Mouse (Mus musculus) yolk sac, embryonic 10.5 days (tissue): Measurements from ENCODE around the gene Slc5a4a.
A peak's percentile ranks its signal among the peaks of the same experiment; 100 is the strongest.

Source experiments
- DNase-seq: peaks from one replicate; pipeline ENCODE4 v3.0.0-alpha.2; 2017; ENCODE audit warnings: low spot score

The Slc5a4a gene

GRCm38 (mm10) chr10:76147278-76147677 is at the start of gene Slc5a4a:
Gene Slc5a4a (plus strand): TSS chr10:76147451.
- peak; percentile 30 for DNase-seq

- DNase-seq: peak; percentile 50
These were observed 36.4 kb upstream of the Slc5a4a start, which contains the start of gene Slc5a4b for GRCm38 (mm10) chr10:76110861-76111260. Gene Slc5a4b (minus strand): TSS chr10:76110961.

DNA sequence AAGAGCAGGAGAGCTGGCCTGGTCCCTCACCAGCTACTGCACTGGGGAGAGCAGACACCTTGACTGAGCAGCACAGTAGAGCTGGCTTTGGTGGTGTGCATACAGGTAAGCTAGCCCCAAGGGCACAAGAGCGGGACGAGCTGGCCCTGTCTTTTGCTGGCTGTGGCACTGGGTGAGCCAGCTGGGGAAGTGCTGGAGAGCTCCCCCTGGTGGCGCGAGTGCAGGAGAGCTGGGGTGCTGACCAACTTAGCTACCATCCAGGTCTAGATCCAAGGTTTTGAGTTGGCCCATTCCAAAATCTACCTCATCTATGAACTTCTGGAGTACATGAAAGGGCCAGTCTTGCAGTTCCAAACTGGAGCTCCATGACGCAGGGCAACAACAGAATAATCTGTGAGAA is 29.3 kb upstream of the Slc5a4a start:
- peak; percentile 42 for DNase-seq

DNA sequence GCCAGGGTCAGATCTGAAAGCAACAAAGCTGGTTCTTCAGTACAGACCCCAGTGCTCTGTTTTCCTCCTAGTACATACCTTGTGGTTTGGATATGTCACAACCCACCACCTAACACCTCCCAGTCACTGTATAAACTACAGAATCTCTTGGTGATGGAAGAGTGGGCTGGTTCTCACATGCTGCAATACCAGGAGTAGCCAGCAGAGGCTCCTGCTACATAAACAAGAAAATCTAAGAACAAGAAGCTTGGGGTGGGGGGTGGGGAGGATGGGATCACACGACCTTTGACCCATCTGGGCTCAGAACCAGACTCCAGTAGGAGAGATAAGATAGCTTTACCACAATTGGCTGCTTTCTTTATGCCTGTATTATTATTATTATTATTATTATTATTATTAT is 28.5 kb upstream of the Slc5a4a start:
- no peak for DNase-seq

GRCm38 (mm10) chr10:76120124-76120711 is 27.0 kb upstream of the Slc5a4a start:
- no peak for DNase-seq

DNA sequence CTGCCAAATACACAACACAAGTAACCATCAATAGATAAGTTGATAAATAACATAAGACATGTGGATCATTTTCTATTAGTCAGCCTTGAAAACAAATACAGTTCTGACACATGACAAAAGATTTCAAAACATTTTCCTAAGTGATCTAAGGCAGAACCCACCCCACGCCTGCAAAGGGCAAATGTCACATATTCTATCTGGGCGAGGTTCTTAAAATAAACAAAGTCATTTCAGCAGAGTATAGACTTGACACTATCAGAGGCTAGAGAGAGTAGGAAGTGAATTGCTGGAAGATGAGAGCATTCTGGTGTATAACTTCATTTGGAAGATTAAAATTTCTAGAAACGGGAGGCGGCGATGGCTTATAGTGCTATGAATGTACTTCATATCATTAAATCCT is 25.8 kb upstream of the Slc5a4a start:
- peak; percentile 22 for DNase-seq

- no peak for DNase-seq
These were observed 14.7 kb upstream of the Slc5a4a start for GRCm38 (mm10) chr10:76132506-76132905.

DNA sequence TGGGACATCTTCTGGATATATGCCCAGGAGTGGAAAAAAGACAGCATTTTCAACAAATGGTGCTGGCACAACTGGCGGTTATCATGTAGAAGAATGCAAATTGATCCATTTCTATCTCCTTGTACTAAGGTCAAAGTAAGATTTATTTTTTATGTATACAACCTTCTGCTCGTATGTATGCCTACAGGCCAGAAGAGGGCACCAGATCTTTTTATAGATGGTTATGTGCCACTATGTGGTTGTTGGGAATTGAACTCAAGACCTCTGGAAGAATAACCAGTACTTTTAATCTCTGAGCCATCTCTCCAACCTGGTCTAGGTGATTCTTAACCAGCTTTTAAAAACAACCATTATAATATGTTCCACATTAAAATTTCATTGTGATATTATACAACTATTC is 10.9 kb upstream of the Slc5a4a start:
- DNase-seq: no peak

DNA sequence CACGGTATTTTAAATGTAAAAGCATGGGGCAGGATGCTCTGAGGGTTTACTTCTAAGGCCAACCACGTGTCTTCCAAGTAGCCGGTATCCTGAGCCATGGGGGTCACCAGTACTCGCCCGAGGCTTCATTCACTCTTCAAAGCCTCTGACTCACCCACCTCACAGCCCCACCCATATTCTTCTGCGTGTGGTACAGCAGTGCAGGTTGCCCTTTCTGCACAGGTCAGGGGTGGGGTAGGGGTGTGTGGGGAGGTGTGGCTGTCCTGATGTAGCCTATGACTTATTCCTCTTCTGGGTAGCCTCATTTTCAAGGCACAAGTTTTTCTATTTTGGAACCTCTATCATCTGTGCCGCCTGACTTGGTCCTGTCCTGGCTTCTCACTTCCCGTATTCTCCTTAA is 405 bp upstream of the Slc5a4a start:
- DNase-seq: no peak

- DNase-seq: no peak
These were observed 8.7 kb downstream of the Slc5a4a start for GRCm38 (mm10) chr10:76155911-76156310.

DNA sequence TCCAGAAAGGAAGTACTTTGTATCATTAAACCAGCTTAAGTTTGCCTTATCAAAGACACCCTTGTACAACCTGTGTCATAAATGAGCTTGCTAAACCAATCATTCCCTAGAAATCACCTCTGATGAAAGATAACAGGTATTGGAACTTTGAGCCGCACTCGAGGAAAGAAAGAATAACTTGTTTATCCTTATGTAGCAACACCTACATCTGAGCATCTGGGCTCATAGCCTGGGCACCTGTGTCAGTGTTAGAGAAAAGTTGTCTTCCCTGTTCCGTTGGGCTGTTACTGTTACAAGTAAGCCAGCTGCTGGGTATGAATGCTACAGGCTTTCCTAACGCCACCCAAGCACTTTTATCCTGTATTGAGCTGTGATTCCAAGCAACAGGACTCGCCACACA is 10.3 kb downstream of the Slc5a4a start:
- no peak for DNase-seq

GRCm38 (mm10) chr10:76158009-76158408 is 10.8 kb downstream of the Slc5a4a start:
- no peak for DNase-seq

GRCm38 (mm10) chr10:76174899-76175298 is 27.6 kb downstream of the Slc5a4a start:
- no peak for DNase-seq

GRCm38 (mm10) chr10:76185216-76185615 is 38.0 kb downstream of the Slc5a4a start:
- no peak for DNase-seq

- DNase-seq: no peak
These were observed 40.8 kb downstream of the Slc5a4a start for GRCm38 (mm10) chr10:76188010-76188409.

DNA sequence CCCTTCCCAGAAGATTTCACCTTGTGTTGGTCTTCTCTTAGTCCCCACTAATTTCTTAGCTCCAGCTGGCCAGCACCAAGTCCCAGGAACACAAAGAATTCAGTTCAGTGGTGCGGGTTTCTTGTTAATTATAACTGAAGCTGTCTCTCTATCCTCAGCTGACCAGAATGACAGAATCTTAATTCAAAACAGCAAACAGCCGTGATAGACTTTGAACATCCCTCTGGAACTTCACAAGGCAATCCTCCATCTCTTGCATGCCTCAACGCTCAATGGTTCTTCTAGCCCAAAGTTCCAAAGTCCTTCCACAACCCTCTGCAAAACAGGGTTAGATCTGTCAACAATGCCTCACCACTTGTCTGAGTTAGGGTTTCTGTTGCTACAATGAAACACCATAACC is 54.2 kb downstream of the Slc5a4a start:
- DNase-seq: no peak

DNA sequence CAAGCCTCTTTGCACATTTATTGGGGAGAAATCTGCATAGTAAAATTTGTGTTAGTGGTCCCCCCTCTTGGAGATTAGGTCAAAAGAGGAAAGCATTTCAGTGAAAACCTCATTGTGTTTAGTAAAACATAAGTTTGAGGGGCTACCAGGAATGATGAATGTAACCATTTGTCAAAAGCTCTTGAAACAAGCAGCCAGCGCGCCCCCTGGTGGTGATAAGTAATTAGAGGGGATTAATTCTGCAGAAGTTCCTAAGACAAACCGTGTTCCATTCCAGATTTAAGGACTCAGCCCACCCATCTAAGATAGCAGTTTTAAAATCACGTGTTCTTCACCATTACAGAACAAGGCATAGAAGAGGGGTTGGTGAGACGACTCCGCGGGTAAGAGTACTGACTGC is 54.7 kb downstream of the Slc5a4a start:
- peak; percentile 62 for DNase-seq

DNA sequence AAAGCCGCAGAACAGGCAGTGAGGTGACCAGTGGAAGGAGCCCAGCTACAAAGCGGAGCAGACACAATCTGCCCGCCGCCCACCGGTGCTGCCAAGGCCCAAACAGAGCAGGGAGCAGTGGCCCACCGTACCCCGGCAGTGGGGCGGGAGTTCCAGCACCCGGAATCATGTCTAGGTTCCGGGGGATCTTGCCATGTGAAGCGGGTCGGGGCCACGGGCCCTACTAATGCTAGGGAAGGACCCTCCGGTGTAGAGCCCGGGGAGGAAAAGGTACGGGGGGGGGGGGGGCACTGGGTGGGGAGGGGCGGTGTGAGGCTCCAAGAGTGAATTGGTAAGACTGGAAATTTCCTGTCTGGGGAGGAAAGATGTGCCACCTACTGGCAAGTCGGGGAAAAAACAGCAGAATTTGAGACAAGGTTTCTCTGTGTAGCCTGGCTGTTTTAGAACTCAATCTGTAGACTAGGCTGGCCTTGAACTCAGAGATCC is 56.6 kb downstream of the Slc5a4a start:
- DNase-seq: peak; percentile 38

- no peak for DNase-seq
These were observed 60.1 kb downstream of the Slc5a4a start for GRCm38 (mm10) chr10:76207262-76207796.

- no peak for DNase-seq
These were observed 62.0 kb downstream of the Slc5a4a start for GRCm38 (mm10) chr10:76209241-76209640.

- no peak for DNase-seq
These were observed 63.6 kb downstream of the Slc5a4a start for GRCm38 (mm10) chr10:76210806-76211205.

DNA sequence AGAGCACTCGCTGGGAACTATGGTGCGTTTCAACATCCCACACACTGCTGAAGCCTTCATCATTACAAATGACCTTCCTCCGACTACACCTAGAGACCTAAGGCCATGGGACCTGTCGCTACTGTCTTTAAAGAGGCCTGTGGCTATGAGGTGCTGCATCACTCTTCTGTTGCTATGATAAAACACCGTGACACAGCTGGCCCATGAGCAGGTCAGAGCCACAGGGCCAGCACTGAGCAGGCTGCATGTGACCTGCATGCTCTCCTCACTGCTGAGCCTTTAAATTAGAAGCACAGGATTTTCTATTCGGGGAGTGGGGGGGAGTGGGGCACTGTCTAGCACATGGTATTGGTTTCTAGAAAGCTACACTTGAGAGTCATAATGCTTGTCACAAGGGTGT is 64.9 kb downstream of the Slc5a4a start:
- no peak for DNase-seq

DNA sequence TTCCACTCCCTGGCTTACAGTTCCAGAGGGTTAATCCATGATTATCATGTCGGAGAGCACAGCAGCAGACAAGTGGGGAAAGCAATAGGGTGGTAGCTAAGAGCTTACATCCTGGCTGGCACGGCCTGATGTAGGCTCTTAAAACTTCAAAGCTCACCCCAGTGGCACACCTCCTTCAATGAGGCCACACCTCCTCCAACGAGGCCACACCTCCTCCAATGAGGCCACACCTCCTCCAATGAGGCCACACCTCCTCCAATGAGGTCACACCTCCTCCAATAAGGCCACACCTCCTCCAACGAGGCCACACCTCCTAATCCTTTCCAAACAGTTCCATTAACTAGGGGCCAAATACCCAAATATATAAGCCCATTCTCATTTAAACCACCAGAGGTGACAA is 66.9 kb downstream of the Slc5a4a start:
- no peak for DNase-seq

DNA sequence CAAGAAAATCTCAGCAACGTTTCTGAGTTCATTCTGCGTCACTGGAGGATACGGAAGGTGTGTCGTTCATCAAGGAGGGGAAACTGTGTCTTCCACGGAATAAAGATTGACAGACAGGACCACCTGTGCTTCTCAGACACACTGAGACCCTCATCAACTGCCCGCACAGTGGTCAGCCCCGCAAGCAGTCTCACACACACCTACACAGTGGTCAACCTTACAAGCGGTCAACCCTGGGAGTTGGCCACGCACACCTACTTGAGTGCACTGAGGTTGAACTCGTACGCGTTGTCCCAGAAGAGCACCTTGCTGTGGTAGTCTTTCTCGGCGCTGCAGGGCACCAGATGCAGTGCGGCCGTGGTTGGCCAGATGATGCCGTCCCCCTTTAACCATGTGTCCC is 69.8 kb downstream of the Slc5a4a start:
- no peak for DNase-seq
